Comparison of ENCODE assay signal across 11 mouse cellular contexts in genomic region chr5:125143114-125143872, GRCm38 (mm10). TPM values are rescaled to one million over a fixed set of nuclear protein-coding genes. Genes with fewer than 3 reads are reported as not detected.
DNase-seq lines count a peak whose midpoint lies in the region; ATAC-seq and TF ChIP-seq lines count a peak whose summit lies in the region.
"Had no signal": no experiment of that assay in that cellular context is flagged by ENCODE, and none has a peak within 500 bp of the region (broad histone marks: within the 10 kb centered on the region; RNA-seq: fewer than 3 reads in every experiment).

No protein-coding gene starts in this region.

- intact Hi-C loops in gastrocnemius, adult 2 months (cut with DNase I): no loop called here
- intact Hi-C loops in gastrocnemius, postnatal 36 days (cut with DNase I): loop anchor here (5.0 kb wide), 1 partner anchor 34 kb away; the partner anchor contains the start of gene Ncor2

- H3K27ac ChIP-seq in gastrocnemius, adult 2 months: peak overlapping the region; percentile 93; the same call in 1 of the 2 replicates
- H3K27ac ChIP-seq in midbrain, embryonic 12.5 days (replicated peaks): peak overlapping the region; percentile 99
- H3K27ac ChIP-seq in midbrain, postnatal 0 days (ENCODE audit: low read depth, low read length): no peak overlapping the region
- peak overlapping the region; percentile 96 for H3K27ac ChIP-seq in limb, embryonic 14.5 days (replicated peaks; ENCODE audit: low read depth, low read length)
- H3K27ac ChIP-seq: liver, embryonic 14.5 days had no signal

- no peak overlapping the region for H3K4me2 ChIP-seq in midbrain, embryonic 12.5 days (replicated peaks)
- H3K4me2 ChIP-seq in midbrain, postnatal 0 days (ENCODE audit: low read depth, low read length, poor library complexity, severe bottlenecking): no peak overlapping the region
- no peak overlapping the region for H3K4me2 ChIP-seq in limb, embryonic 14.5 days (replicated peaks; ENCODE audit: low read depth, low read length, severe bottlenecking)

- no peak for TF ChIP-seq POLR2A in limb, embryonic 14.5 days (IDR thresholded peaks at IDR 0.05; ENCODE audit: borderline replicate concordance, extremely low read depth, insufficient read depth, insufficient read length)

- no peak for ATAC-seq in midbrain, embryonic 12.5 days (ENCODE audit: low FRiP score, low read depth)
- ATAC-seq in midbrain, postnatal 0 days (ENCODE audit: low FRiP score): no peak
- no peak for ATAC-seq in limb, embryonic 14.5 days (ENCODE audit: low FRiP score, low read depth)

- H3K9me3 ChIP-seq in midbrain, embryonic 12.5 days: no peaks in the 10 kb centered on the region
- H3K9me3 ChIP-seq in midbrain, postnatal 0 days (ENCODE audit: low read length): no peaks in the 10 kb centered on the region
- H3K9me3 ChIP-seq in limb, embryonic 14.5 days (ENCODE audit: control insufficient read depth, low read length): no peaks in the 10 kb centered on the region

- peaks cover 72% of the 10 kb centered on the region for H3K4me1 ChIP-seq in midbrain, embryonic 12.5 days
- H3K4me1 ChIP-seq in midbrain, postnatal 0 days (ENCODE audit: insufficient read depth, low read length): peaks cover 22% of the 10 kb centered on the region
- peaks cover 72% of the 10 kb centered on the region for H3K4me1 ChIP-seq in limb, embryonic 14.5 days (ENCODE audit: control insufficient read depth, insufficient read depth, low read length)

- no peak overlapping the region for H3K9ac ChIP-seq in midbrain, embryonic 12.5 days (replicated peaks)
- H3K9ac ChIP-seq in midbrain, postnatal 0 days (replicated peaks; ENCODE audit: low read length, poor library complexity, severe bottlenecking): no peak overlapping the region
- H3K9ac ChIP-seq in limb, embryonic 14.5 days (ENCODE audit: low read depth, low read length, severe bottlenecking): no peak overlapping the region
- H3K9ac ChIP-seq: liver, embryonic 14.5 days had no signal

- no peak for DNase-seq in gastrocnemius, adult 2 months
- DNase-seq in gastrocnemius, postnatal 36 days: no peak
- no peak for DNase-seq in midbrain, postnatal 0 days (ENCODE audit: low spot score)
- no peak for DNase-seq in limb, embryonic 14.5 days (ENCODE audit: low spot score)
- DNase-seq in spleen, postnatal 14 days (ENCODE audit: low spot score in 2 of 2): no peak
- DNase-seq in B cell, adult 2 months: no peak
- DNase-seq in testis, postnatal 14 days (ENCODE audit: low spot score): no peak
- DNase-seq: gastrocnemius, postnatal 25 days; spleen, adult 18-20 months had no signal

- WGBS in midbrain, embryonic 12.5 days: 85% methylated on average over 12 of the region's 12 CpGs
- 85% methylated on average over 12 of the region's 12 CpGs for WGBS in midbrain, postnatal 0 days
- 75% methylated on average over 12 of the region's 12 CpGs for WGBS in limb, embryonic 14.5 days

- no peak for TF ChIP-seq CTCF in gastrocnemius, adult 2 months (IDR thresholded peaks at IDR 0.05)
- no peak for TF ChIP-seq CTCF in midbrain, postnatal 0 days (IDR thresholded peaks at IDR 0.05)

- no peaks in the 10 kb centered on the region for H3K27me3 ChIP-seq in midbrain, embryonic 12.5 days
- H3K27me3 ChIP-seq in midbrain, postnatal 0 days (ENCODE audit: insufficient read depth, low read length): no peaks in the 10 kb centered on the region
- H3K27me3 ChIP-seq in limb, embryonic 14.5 days (ENCODE audit: control insufficient read depth, insufficient read depth, low read length): no peaks in the 10 kb centered on the region

- no peaks in the 10 kb centered on the region for H3K36me3 ChIP-seq in midbrain, embryonic 12.5 days
- no peaks in the 10 kb centered on the region for H3K36me3 ChIP-seq in midbrain, postnatal 0 days (ENCODE audit: insufficient read depth, low read length)
- H3K36me3 ChIP-seq in limb, embryonic 14.5 days (ENCODE audit: control insufficient read depth, insufficient read depth, low read length): no peaks in the 10 kb centered on the region

- H3K4me3 ChIP-seq in gastrocnemius, adult 2 months: no peak overlapping the region
- H3K4me3 ChIP-seq in midbrain, embryonic 12.5 days: no peak overlapping the region
- H3K4me3 ChIP-seq in midbrain, postnatal 0 days (ENCODE audit: low read depth, low read length): no peak overlapping the region
- no peak overlapping the region for H3K4me3 ChIP-seq in limb, embryonic 14.5 days (replicated peaks; ENCODE audit: low read length)

RNA-seq across cellular contexts. Expression of gene Ncor2, which starts 35.7 kb away (rescaled TPM):
- total RNA-seq in gastrocnemius, adult 2 months (2021): 100 to 1,000 TPM; 123 to 153 TPM
- total RNA-seq in gastrocnemius, postnatal 36 days (2021): 100 to 1,000 TPM; 102 to 112 TPM
- 24.5 and 25.1 TPM in 2 replicates for polyA plus RNA-seq in midbrain, embryonic 12.5 days (2016; fragmentation: Nextera tagmentation; extraction: Ambion mirVana)
- 22.8 and 37.8 TPM in 2 replicates for total RNA-seq in midbrain, postnatal 0 days (2014; rRNA removed)
- 15.5 and 17.8 TPM in 2 replicates for polyA plus RNA-seq in midbrain, postnatal 0 days (2015; fragmentation: Nextera tagmentation; extraction: Ambion mirVana)
- 75.9 and 89.8 TPM in 2 replicates for polyA plus RNA-seq in limb, embryonic 14.5 days (2012; rRNA removed)
- 37.0 and 39.3 TPM in 2 replicates for polyA plus RNA-seq in limb, embryonic 14.5 days (2014; fragmentation: Nextera tagmentation; extraction: Ambion mirVana)
